Mouse (Mus musculus) CD8-positive naive resting alpha-beta T cell, adult 2 months (primary cell): ENCODE measurements around the gene Pdxp.

Experiments
- DNase-seq, 2 experiments: peaks; one replicate each; pipeline ENCODE4 v3.0.0; 2022; ENCODE audit warnings: low read depth in 2 of 2, low spot score in 2 of 2

Pdxp gene

GRCm38 (mm10) chr15:78899409-78899739, 14.3 kb upstream of the Pdxp start, which contains the start of gene Gm49510:
Gene Gm49510 (plus strand): TSS chr15:78899667.
- DNase-seq = no peak

GRCm38 (mm10) chr15:78899740-78900584, 13.8 kb upstream of the Pdxp start, which contains the start of gene Sh3bp1:
Gene Sh3bp1 (plus strand): TSS chr15:78899768.
- peak in 1 of 2 experiments; percentile 58 for DNase-seq

DNA sequence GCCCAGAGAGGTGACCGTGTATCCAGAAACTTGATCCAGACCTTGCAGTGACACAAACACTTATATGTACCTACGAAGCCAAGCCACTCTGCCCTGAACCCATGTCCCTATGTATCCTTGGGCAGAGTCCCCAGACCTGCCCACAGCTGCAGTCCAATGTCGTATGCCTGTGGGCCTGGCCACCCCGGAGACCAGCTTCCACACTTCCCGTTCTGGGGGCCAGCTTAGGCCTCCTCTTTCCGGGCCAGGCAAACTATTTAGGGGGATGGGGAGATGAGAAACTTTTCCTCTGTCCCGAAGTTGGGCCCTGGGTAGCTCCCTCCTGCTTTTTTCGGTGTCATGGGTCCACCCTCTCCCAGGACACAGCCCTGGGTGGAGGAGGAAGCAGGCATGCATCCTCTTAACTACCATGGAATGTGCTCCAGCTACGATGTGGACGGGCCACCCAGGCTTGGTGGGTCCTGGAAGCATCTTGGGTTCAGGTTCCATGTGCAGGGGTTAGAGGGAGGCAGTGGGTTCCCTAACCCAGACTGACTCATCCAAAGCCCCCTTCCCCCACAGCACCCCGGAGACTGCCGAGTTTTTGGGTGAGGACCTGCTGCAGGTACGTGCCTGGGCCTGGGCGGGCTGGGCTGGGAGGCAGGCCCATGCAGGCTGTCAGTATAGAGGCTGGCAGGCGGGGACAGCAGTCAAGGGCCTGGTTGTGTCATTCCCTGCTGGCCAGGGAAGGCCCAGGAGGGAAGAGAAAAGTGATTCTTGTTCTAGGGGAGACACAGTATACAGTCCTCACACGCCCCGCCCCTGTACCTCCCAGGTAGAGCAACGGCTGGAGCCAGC, 12.9 kb upstream of the Pdxp start:
- DNase-seq = no peak

DNA sequence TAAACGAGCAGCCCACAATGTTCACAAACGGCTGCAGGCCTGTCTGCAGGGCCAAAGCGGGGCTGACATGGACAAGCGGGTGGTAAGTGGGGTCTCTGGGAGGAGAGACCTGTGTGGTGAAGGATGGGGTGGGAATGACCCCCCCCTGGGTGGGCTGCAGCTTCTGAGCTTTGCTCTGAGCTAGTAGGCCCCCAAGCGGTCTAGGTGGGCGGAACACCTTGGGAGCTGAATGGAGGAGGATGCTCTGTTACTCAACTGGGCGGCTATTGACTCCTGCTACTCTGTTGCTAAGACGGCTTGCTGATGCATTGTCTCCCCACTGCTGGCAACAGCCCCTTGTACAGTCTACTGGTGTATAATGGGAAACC, 12.3 kb upstream of the Pdxp start:
- DNase-seq = no peak

DNA sequence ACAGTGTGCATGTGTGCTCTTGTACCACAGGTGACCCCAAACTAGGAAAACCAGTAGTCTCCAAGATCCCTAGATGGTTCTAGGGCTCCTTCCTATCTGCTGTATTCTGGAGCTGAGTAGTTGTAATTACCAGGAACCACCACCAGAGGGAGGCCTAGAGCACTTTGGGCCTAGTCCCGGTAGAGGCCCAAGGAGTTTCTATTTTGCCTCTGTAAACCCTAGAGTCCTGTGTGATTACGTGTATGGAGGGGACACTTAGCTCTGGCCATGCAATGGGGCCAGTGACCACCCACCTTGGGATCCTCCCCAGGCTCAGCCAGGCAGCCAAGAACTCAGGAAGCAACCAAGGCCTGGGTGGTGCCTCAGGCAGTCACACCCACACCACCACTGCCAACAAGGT, 10.5 kb upstream of the Pdxp start:
- DNase-seq = peak; percentile 80 to 84

- DNase-seq = no peak
Observed at GRCm38 (mm10) chr15:78908399-78908798, 5.3 kb upstream of the Pdxp start.

- DNase-seq = no peak
Observed at GRCm38 (mm10) chr15:78908982-78909381, 4.7 kb upstream of the Pdxp start.

DNA sequence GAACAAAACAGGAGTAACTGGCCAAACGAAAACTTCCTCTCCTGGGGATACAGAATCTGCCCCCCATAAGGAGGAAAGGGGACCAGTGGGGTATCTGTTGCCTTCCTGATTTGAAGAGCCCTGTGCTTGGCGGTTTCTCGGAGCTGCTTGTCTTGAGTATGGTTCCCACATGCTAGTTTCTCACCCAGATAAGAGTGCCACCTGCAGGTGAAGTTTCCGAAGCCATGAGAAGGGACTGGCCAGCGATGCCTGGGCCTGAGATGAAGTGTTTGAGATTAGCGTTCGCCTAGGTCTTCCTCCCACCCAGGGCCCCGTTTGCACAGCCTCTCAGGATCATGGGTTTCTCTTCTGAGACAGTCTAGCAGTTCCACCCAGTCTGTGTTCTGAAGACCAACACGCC, 1.7 kb upstream of the Pdxp start:
- no peak for DNase-seq

DNA sequence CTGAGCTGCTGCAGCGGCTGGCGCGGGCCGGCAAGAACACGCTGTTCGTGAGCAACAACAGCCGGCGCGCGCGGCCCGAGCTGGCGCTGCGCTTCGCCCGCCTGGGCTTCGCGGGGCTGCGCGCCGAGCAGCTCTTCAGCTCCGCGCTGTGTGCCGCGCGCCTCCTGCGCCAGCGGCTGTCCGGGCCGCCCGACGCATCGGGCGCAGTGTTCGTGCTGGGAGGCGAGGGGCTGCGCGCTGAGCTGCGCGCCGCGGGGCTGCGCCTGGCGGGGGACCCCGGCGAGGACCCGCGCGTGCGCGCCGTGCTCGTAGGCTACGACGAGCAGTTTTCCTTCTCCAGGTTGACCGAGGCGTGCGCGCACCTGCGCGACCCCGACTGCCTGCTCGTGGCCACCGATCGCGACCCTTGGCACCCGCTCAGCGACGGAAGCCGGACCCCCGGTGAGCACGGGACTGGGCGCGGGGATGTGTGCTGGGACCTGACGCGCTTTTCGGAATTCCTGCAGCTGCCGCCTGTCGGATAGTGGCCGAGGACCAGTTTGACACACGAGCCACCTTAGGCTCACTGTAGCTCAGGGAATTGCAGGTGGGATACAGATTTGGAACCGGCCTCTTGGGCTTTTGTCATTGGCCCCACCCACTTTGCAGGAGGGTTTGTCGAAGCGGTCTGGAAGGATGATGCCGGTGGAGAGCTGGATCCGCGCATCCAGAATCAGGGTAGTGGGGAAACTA, 538 bp downstream of the Pdxp start:
- no peak for DNase-seq

- DNase-seq = no peak
Observed at GRCm38 (mm10) chr15:78914823-78915659, 1.3 kb downstream of the Pdxp start.

GRCm38 (mm10) chr15:78915660-78916017, 1.9 kb downstream of the Pdxp start:
- peak; percentile 58 to 72 for DNase-seq

DNA sequence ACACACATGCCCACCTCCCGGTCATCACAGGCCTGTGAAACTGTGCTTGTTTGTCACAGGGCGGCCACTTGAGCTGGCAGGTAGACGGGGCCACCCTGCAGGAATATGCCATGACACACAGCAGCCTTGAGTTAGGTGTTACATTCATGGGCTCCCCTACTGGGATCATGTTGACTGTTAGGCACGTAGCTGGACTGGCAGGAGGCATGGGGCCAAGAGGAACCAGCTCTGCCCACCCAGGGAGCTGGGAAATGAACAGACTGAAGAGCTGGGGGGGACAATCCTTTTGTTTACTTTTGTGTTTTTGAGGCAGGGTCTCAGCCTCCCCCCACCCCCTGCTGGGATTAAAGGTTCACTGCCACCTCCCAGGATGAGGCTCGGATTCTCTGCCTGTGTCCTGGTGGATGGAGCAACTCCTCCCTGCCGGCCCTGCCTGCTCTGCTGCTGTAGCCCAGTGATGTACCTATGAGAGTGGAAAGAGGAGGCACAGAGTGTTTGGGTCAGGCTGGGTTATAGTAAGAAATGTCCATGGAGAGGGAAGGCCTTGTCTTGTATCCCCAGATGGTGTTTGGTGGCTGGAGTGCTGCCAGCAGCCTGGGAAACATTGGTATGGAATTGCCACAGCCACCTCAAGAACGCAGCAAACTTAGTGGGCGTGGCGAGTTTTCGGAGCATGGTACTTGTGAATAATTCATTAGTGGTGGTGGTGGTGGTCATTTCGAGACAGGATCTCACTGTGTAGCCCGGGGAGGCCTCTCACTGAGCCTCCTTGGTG, 2.5 kb downstream of the Pdxp start:
- DNase-seq = no peak

- no peak for DNase-seq
Observed at GRCm38 (mm10) chr15:78918126-78918525, 4.4 kb downstream of the Pdxp start.

DNA sequence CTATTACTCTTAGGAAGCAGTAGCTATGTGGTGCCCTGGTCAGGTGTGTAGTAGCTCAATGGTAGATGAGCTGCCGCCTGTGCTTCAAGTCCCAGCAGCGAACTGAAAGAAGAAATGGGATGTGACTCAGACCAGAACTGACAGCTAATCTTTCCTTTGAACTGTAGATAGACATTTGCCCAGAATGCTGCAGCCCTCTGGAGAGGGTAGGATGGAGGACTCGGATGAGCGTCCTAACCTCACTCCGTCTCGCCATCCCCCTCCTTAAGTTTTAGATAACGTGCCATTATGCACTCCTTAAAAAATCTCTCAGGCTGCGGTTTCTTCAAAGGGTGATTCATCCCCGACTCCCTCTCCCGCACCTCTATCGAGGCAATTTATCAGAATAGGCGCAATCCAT, 6.2 kb downstream of the Pdxp start:
- DNase-seq = no peak

- no peak for DNase-seq
Observed at GRCm38 (mm10) chr15:78922700-78923099, 9.0 kb downstream of the Pdxp start.

DNA sequence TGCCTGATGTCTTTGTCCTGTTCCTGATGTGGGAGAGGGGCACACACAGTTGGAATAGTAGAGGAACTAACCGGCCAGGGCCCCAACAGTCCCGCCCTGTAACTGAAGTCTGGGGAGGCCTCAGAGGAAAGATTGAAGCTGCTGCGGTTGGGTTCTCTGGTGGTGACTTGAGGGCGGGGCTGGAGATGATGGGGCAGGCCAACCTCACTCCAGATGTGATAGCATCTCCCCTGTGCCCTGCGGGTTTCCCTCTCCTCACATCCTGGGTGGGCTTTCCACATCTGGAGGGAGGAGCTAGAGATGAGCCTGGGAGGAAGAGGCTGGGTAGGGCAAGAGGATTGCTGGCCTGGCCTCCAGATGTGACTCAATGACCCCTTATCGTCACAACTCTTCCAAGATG, 9.9 kb downstream of the Pdxp start:
- peak; percentile 60 to 73 for DNase-seq

DNA sequence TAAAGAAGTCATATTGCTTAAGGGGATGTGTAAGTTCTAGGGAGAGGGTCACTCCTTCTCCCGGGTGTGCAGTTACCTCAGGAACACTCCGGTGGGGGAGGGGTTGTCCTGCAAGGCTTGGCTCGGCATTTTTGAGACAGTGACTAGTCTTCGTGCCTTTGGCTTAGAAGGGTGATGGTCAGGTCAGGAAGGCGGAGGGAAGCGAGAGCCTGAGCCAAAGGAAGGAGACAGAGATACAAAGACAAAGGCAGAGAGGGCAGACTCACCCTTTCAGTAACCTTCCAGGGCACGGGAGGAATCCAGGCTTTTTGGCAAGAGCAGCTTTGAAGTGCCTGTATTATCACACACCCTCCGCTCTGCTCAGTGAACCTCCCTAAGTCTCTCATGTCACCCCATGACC, 11.4 kb downstream of the Pdxp start:
- no peak for DNase-seq

DNA sequence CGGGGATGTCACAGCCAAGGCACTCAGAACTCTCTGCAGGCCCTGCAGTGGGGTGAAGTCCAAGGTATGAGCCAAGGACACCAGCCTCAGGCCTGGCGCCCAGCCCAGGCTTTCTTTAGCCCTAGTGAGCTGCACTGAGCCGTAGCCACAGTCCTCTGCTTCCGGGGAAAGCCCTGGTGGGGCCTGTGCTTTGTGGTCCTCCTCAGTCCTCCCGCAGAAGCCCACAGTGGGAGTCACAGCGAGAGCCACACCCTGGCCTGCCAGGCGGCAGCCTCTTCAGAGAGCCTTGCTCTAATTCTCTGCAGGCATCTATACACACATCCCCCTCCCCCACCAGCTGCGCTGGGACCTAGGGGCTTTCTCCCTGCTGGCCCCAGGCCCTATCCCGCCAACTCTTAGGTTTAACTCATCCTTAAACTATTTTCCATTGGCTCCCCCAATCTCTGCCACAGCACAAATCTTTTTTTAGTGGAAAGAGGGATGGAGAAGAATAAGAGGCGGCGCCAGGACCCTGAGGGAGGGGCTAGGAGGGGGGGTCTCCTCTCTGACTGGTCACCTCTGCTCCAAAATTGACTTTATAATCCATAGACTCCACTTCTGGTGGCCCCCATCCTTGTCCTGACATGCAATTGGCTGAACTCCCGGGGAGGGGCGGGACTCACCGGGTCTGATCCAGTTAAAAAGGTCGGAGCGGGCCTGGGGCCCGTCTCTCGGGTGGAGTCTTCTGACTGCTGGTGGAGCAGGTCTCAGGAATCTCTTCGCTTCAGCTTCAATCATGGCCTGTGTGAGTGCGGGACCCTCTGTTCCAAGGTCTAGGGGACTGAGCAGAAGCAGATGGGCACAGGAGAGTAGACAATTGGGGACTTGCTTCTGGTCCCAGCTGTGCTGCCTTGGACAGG, 12.6 kb downstream of the Pdxp start, which contains the start of gene Lgals1:
TSS of gene Lgals1 (plus strand) at position 705 of the 899 bp plus-strand sequence.
- DNase-seq = peak in 1 of 2 experiments; percentile 46
